Mouse (Mus musculus): ENCODE results near the gene Rrp9.
A peak's percentile ranks its signal among the peaks of the same experiment; 100 is the strongest.

Gene Rrp9

GRCm38 (mm10) chr9:106475663-106476001 is at the start of gene Rrp9:
Gene Rrp9 (plus strand): TSS chr9:106475963.
- no peak for DNase-seq

GRCm38 (mm10) chr9:106428719-106429220 is 47.0 kb upstream of the Rrp9 start:
- no peak for DNase-seq

GRCm38 (mm10) chr9:106429221-106430014 is 46.3 kb upstream of the Rrp9 start, which contains the start of gene Rpl29:
Gene Rpl29 (plus strand): TSS chr9:106429454.
- DNase-seq: peak; percentile 97

GRCm38 (mm10) chr9:106430015-106430264 is 45.8 kb upstream of the Rrp9 start:
- no peak for DNase-seq

GRCm38 (mm10) chr9:106433389-106433788 is 42.4 kb upstream of the Rrp9 start:
- DNase-seq: no peak

GRCm38 (mm10) chr9:106436566-106436965 is 39.2 kb upstream of the Rrp9 start:
- no peak for DNase-seq

- DNase-seq: no peak
Observed at GRCm38 (mm10) chr9:106442680-106443079, 33.1 kb upstream of the Rrp9 start.

GRCm38 (mm10) chr9:106444836-106445235 is 30.9 kb upstream of the Rrp9 start:
- DNase-seq: no peak

GRCm38 (mm10) chr9:106447348-106447747 is 28.4 kb upstream of the Rrp9 start, which contains the start of the genes Abhd14b and Abhd14a:
Gene Abhd14b (plus strand): TSS chr9:106447459.
Gene Abhd14a (minus strand): TSS chr9:106447678.
- DNase-seq: peak; percentile 96 to 97

GRCm38 (mm10) chr9:106447951-106448350 is 27.8 kb upstream of the Rrp9 start:
- no peak for DNase-seq

GRCm38 (mm10) chr9:106448498-106449031 is 27.2 kb upstream of the Rrp9 start:
- peak; percentile 79 to 88 for DNase-seq

GRCm38 (mm10) chr9:106449947-106450346 is 25.8 kb upstream of the Rrp9 start:
- DNase-seq: no peak

- DNase-seq: peak; percentile 85 to 89
Observed at GRCm38 (mm10) chr9:106450661-106451060, 25.1 kb upstream of the Rrp9 start.

GRCm38 (mm10) chr9:106451298-106451697 is 24.5 kb upstream of the Rrp9 start:
- no peak for DNase-seq

- DNase-seq: no peak
Observed at GRCm38 (mm10) chr9:106451899-106452298, 23.9 kb upstream of the Rrp9 start.

GRCm38 (mm10) chr9:106452351-106452750 is 23.4 kb upstream of the Rrp9 start:
- no peak for DNase-seq

GRCm38 (mm10) chr9:106452821-106453220 is 22.9 kb upstream of the Rrp9 start:
- DNase-seq: peak; percentile 77 to 85

- peak; percentile 77 to 84 for DNase-seq
Observed at GRCm38 (mm10) chr9:106453271-106454070, 22.3 kb upstream of the Rrp9 start, which contains the start of gene Pcbp4. Gene Pcbp4 (plus strand): TSS chr9:106453291.

- peak in 1 of 2 experiments; percentile 59 for DNase-seq
Observed at GRCm38 (mm10) chr9:106454071-106454761, 21.5 kb upstream of the Rrp9 start.

GRCm38 (mm10) chr9:106454888-106455681 is 20.7 kb upstream of the Rrp9 start:
- DNase-seq: peak in 1 of 2 experiments; percentile 47

- DNase-seq: peak; percentile 44 to 57
Observed at GRCm38 (mm10) chr9:106456325-106457162, 19.2 kb upstream of the Rrp9 start.
